Mouse (Mus musculus) v-Abl transformed pro-B cells (cell line): ENCODE measurements around the gene Msln.

Source experiments
- in situ Hi-C, 2 experiments: fragments of 400-800 bp; cut with MboI; formaldehyde crosslinking; loops; one replicate each; pipeline ENCODE4 v1.15.1; 2025; ENCODE audit not compliant: unreplicated experiment in 2 of 2

Gene Msln

DNA sequence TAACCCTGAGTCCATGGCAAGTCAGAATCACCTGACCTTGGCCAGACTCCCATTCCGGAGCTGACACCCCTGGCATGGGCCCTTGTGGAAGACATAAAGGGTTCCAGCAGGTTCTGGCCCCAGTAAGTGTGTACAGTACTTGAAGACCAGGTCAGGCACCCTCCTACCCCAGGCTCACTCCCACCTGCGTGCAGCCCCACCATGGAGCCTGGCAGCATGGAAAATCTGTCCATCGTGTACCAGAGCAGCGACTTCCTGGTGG lies 26.2 kb downstream of the Msln start:
- in situ Hi-C loops, result no loop called here

DNA sequence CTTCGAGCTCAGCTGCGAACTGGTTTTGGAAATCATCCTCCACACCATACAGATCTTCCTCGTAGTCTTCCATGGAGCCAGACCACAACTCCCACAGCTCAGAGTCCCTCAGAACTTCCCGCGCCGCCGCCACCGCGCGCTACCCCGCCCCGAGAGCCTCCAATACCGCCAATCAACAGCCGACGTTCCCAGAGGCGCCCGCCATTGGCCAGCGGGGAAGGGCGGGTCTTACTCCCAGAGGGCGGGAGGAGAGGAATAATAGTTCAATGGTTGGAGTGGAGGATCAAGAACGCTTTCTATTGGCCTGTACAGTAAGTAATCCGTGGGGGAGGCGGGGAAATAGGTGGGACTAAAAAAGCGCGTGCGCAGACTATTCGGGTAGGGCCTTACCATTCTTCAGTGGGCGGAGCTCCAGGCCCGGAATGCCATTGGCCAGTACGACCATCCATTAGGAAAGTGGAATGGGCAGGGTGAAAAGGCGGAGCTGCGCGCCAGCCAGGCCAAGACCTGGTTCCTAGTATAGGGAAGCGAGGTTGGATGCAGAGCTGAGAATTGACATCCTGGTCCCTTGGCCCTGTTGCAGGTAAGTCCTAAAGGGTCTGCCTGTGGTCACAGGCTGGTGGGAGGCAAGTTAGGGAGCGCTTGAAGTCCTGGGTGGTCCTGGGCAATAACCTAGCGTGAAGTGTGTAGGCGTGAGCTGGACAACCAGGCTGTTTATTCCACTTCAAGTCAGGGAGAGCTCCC lies 26.7 kb downstream of the Msln start, which contains the start of the genes Chtf18 and Rpusd1:
TSS of gene Chtf18 (minus strand) at position 155 of the 744 bp plus-strand sequence.
TSS of gene Rpusd1 (plus strand) at position 406 of the 744 bp plus-strand sequence.
- in situ Hi-C loops, result no loop called here

DNA sequence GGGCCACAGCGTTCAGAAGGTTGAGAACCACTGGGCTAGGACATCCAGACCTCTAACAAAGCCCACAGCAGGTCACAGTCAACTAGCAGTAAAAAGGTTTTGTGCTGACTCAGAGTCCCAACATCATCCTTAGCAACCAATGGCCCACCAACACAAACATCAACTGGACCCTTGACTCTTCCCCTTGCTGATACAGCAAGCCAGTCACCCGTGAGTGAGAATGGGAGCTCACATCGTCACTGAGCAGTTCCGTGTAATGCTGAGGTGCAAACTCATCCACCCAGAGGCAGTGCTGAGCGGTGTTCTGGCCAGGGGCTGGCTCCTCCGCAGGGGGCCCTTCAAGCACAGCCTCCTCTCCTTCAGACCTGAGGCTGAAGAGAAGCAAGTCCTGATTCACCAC lies 28.9 kb downstream of the Msln start:
- in situ Hi-C loops, result no loop called here

DNA sequence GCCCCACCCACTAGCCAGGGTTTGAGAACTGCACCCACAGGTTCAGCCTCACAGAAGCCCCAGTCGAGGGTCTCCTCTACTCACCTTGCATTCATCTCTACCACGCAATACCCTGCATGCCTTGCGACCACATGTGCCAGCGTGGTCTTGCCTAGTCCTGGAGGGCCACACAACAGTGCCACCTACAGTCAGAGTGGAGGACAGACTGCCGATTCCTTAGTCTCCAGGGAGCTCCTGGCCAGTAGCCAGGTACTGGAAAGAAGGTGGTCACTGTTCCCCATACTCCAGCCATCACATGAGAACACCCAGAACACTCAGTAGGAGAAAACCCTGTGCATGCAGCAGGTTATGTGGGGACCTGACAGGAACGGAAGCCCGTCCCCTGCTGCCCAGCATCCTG lies 30.3 kb downstream of the Msln start:
- in situ Hi-C loops, result no loop called here

- in situ Hi-C loops, result no loop called here
Observed at GRCm38 (mm10) chr17:25723470-25723869, 30.7 kb downstream of the Msln start.

DNA sequence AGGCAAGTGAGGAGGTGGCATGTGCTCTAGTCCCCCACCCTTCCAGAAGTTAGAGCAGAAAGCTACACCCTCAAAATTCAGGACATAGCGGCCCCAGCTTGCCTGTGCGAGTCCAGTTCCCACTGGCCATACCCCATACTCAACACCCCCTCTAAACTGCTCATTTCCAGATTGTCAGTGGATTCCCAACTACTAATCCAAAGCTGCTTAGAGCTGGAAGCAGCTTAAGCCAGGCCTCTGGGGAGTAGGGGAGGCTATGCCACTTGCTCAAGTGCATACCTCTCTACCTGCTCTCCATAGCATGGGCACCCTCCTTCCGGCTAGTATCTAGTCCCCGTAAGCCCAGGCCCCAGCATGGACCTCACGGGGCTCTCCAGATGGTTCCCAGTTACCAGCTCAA lies 32.7 kb downstream of the Msln start:
- in situ Hi-C loops, result no loop called here

DNA sequence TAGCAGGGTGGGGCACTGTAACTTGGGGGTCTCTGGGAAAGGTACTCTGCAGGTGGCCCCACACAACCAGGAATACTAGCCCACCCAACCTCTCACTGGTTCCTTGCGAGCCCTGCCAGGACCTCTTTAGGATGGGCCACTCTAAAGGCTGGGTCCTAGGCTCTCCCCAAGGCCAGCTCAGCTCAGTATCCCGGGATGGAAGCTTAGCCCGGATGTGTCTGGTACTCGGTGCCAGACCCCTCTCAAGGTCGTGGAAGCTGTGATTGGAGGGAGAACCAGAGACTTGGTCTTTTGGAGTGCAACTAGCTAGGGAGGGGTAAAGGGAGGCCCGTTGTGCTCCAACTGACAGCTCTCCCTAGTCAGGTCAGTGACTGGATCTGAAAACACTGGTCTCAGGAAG lies 36.5 kb downstream of the Msln start:
- in situ Hi-C loops, result no loop called here

DNA sequence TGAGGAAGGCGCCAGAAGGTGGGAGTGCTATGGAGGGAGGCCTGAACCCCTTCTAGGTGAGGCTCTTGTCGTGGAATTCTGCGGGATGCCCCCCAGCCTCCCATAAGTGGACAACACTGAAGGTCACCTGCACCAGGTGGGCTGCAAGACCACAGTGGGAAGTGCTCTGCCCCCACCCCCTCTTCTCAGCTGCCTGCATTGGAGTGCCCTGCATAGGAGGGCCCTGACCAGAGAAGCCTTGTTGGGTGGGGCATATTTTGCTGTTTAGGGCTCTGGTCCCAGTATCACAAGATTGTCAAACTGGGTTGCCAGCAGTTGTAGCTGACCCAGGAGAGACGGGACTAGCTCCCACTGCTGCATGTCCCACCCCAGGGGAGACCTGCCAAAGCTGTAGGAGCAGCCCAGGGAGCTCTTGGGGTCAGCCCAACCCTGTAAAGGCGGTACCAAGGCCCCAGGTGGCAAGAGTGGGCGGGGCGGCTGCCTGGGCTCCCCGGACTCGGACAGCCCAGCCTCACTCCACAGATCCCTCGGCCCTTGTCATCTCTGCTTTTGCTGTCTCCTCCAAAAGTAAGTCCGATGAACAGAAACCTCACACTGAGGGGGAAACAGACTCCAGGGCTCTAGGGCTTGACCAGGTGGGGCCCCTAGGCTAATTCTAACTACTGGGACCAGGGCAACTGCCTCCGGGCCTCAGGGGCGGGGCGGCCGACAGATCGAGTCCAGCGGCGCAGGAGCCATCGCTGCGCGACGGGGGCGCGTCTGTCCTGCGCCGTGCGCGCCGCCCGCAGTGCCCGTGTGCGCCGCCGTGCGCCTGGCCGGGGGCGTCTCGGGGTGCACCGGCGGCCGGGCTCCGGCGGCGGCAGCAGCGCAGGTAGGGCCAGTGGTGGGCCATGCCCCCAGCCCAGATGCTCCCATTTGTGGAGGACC lies 37.2 kb downstream of the Msln start, which contains the start of gene Gng13:
TSS of gene Gng13 (plus strand) at position 461 of the 927 bp plus-strand sequence.
- in situ Hi-C loops, result no loop called here

- in situ Hi-C loops, result no loop called here
Observed at GRCm38 (mm10) chr17:25716130-25716529, 38.0 kb downstream of the Msln start.

DNA sequence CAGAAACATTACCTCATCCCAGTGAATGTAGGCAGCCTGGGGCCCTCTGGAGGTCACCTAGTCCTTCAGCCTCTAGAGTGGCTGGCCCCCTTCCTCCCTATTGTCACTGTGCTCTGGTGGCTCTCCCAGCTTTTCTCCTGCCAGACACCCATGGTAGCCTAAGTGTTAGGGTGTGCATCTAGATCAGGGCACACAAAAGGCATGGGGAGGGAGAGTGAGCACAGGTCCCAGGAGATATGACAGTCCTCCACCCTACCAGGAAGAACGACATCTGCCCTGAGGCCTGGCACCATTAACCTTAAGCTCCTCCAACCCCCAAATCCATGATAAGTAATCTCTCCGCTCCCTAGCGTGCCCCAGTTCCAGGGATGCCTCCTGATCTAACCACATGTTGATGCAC lies 38.6 kb downstream of the Msln start:
- in situ Hi-C loops, result no loop called here

GRCm38 (mm10) chr17:25711136-25711535 lies 43.0 kb downstream of the Msln start:
- in situ Hi-C loops, result no loop called here

DNA sequence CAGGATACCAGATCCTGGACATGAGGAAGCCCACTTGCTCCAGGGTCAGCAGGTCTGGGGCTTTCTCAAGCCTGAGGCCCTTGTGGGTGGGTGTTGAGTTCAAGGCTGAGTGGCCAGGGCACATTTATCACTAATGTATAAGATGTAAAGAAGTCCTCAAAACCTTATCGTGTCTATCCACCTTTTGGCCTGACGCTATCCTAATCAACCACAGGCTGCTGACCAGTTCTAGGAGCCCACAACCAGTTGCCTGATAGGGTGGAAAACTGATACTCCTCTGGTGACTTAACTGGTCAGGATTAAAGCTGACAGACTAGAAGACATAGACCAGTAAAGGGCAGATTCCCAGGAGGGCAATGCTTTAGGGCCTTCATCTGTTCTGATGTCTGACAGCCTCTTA lies 44.2 kb downstream of the Msln start:
- in situ Hi-C loops, result no loop called here

- in situ Hi-C loops, result no loop called here
Observed at GRCm38 (mm10) chr17:25700863-25701496, 53.2 kb downstream of the Msln start.
